8 mouse cellular contexts compared by ENCODE assay signal in the genomic region with DNA sequence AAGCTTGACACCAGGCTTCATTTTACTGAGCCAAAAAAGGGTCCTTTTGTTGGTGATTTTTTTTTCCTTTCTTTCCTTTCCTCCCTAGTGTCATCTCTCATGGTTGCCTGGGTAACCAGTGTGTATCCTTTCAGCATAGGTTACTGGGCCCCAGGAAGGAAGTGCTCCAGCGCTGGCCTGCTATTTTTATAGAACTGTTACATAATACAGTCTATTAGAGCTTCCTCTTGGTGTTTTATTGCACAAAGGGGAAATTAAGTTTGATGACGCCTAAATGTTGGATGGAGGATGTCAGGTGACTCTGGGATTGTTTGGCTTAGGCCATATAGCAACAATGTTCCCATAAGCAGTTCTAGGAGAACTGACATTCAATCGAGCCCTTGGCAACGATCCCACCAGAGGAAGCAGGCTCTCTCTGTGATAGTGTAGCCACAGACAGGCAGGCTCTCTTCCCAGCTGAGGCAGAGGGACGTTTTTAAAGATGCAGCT. TPM values are rescaled to one million over a fixed set of nuclear protein-coding genes. Genes with fewer than 3 reads are reported as not detected.
DNase-seq lines count a peak whose midpoint lies in the region; ATAC-seq and TF ChIP-seq lines count a peak whose summit lies in the region.

No protein-coding gene starts in this region.

- peak; percentile 86 for ATAC-seq in hindbrain, embryonic 14.5 days (ENCODE audit: low FRiP score)
- peak; percentile 86 for ATAC-seq in neural tube, embryonic 15.5 days (ENCODE audit: low FRiP score)
- ATAC-seq in erythroblast, adult 5-6 weeks (replicated peaks; ENCODE audit: low FRiP score, poor library complexity, severe bottlenecking), result no peak

- no peak for TF ChIP-seq POLR2A in lung, adult 2 months (IDR thresholded peaks at IDR 0.05; ENCODE audit: borderline replicate concordance, extremely low read depth, low read depth, low read length)

- DNase-seq in adrenal gland, adult 2 months, result peak; percentile 68
- peak; percentile 90 for DNase-seq in cerebellum, adult 9-10 months
- peak; percentile 67 to 73 for DNase-seq in frontal cortex, postnatal 36 days (ENCODE audit: low spot score in 2 of 2)
- peak; percentile 72 for DNase-seq in hindbrain, embryonic 14.5 days (ENCODE audit: low spot score)
- DNase-seq in layer of hippocampus, postnatal 10 days (ENCODE audit: low spot score in 2 of 2), result peak; percentile 67 to 73
- peak; percentile 53 for DNase-seq in lung, adult 2 months

- H3K4me3 ChIP-seq in hindbrain, embryonic 14.5 days (replicated peaks; ENCODE audit: low read length), result no peak overlapping the region
- no peak overlapping the region for H3K4me3 ChIP-seq in lung, adult 2 months (replicated peaks; ENCODE audit: extremely low read depth, low read depth, low read length)
- no peak overlapping the region for H3K4me3 ChIP-seq in neural tube, embryonic 15.5 days (replicated peaks)

- no peaks in the 10 kb centered on the region for H3K36me3 ChIP-seq in hindbrain, embryonic 14.5 days (replicated peaks; ENCODE audit: control insufficient read depth, insufficient read depth)
- H3K36me3 ChIP-seq in neural tube, embryonic 15.5 days, result no peaks in the 10 kb centered on the region

- 0 out of 2 replicates have a peak overlapping the region, but pooled peaks have one; percentile 49 for H3K9ac ChIP-seq in hindbrain, embryonic 14.5 days
- H3K9ac ChIP-seq in neural tube, embryonic 15.5 days (replicated peaks), result no peak overlapping the region

- H3K27ac ChIP-seq in hindbrain, embryonic 14.5 days, result peak overlapping the region; percentile 81
- H3K27ac ChIP-seq in neural tube, embryonic 15.5 days (replicated peaks), result peak overlapping the region; percentile 54

- 6% methylated on average over 5 of the region's 5 CpGs for WGBS in hindbrain, embryonic 14.5 days
- WGBS in lung, adult 2 months, result 6% methylated on average over 5 of the region's 5 CpGs
- WGBS in neural tube, embryonic 15.5 days, result 3% methylated on average over 5 of the region's 5 CpGs

- H3K4me2 ChIP-seq in hindbrain, embryonic 14.5 days (replicated peaks), result peak overlapping the region; percentile 29
- peak overlapping the region; percentile 30 for H3K4me2 ChIP-seq in neural tube, embryonic 15.5 days

- no peaks in the 10 kb centered on the region for H3K27me3 ChIP-seq in hindbrain, embryonic 14.5 days (ENCODE audit: control insufficient read depth, insufficient read depth, low read length)
- H3K27me3 ChIP-seq in neural tube, embryonic 15.5 days (replicated peaks), result no peaks in the 10 kb centered on the region

- peaks cover 31% of the 10 kb centered on the region for H3K4me1 ChIP-seq in hindbrain, embryonic 14.5 days (replicated peaks; ENCODE audit: control insufficient read depth, insufficient read depth, low read length)
- H3K4me1 ChIP-seq in lung, adult 2 months (ENCODE audit: control insufficient read depth, insufficient read depth, low read length), result peaks cover 18% of the 10 kb centered on the region
- peaks cover 36% of the 10 kb centered on the region for H3K4me1 ChIP-seq in neural tube, embryonic 15.5 days

- no peaks in the 10 kb centered on the region for H3K9me3 ChIP-seq in hindbrain, embryonic 14.5 days (ENCODE audit: control insufficient read depth, low read length)
- no peaks in the 10 kb centered on the region for H3K9me3 ChIP-seq in neural tube, embryonic 15.5 days (replicated peaks)

- no peak for TF ChIP-seq CTCF in lung, adult 2 months (IDR thresholded peaks at IDR 0.05; ENCODE audit: insufficient read depth, low read length)

RNA-seq across cellular contexts. Expression of gene Gm5148, which starts 45.0 kb away (rescaled TPM):
- 1 to 10 TPM in 1 of 2 experiments, under 1 TPM in 1; 0.26 to 1.6 TPM for total RNA-seq in adrenal gland, adult 2 months (2021)
- polyA plus RNA-seq in adrenal gland, adult 2 months (2012; rRNA removed), result 0.59 and 2.6 TPM in 2 replicates
- 13.3 and 17.0 TPM in 2 replicates for polyA plus RNA-seq in hindbrain, embryonic 14.5 days (2014; fragmentation: Nextera tagmentation; extraction: Ambion mirVana)
- total RNA-seq in layer of hippocampus, postnatal 10 days (2021), result 1 to 10 TPM; 2.1 to 2.5 TPM
- 7.1 and 9.5 TPM in 2 replicates for polyA plus RNA-seq in lung, adult 2 months (2012; rRNA removed)
- 9.2 and 15.2 TPM in 2 replicates for polyA plus RNA-seq in neural tube, embryonic 15.5 days (2015; fragmentation: Nextera tagmentation; extraction: Ambion mirVana)
- 0.84 TPM in 1 of 2 replicates, not detected in the other for total RNA-seq in erythroblast, adult 5-6 weeks (2015; ENCODE audit: low replicate concordance)
- total RNA-seq in erythroblast, adult 5-6 weeks (2017; ENCODE audit: low replicate concordance), result 3.0 and 10.6 TPM in 2 replicates
